Mouse (Mus musculus): ENCODE results near the gene Ncln.

Ncln gene

GRCm38 (mm10) chr10:81513798-81514197, 17.6 kb upstream of the Ncln start:
- DNase-seq (ENCODE audit: low read depth, low spot score) = no peak

GRCm38 (mm10) chr10:81510246-81510810, 14.1 kb upstream of the Ncln start:
- peak; percentile 64 for DNase-seq (ENCODE audit: low read depth, low spot score)

- DNase-seq (ENCODE audit: low read depth, low spot score) = peak; percentile 95
Measured at GRCm38 (mm10) chr10:81507691-81508489, 11.7 kb upstream of the Ncln start.

GRCm38 (mm10) chr10:81507095-81507494, 10.9 kb upstream of the Ncln start:
- peak; percentile 94 for DNase-seq (ENCODE audit: low read depth, low spot score)

GRCm38 (mm10) chr10:81505016-81505664, 8.9 kb upstream of the Ncln start:
- DNase-seq (ENCODE audit: low read depth, low spot score) = peak; percentile 82

GRCm38 (mm10) chr10:81502658-81503057, 6.5 kb upstream of the Ncln start:
- DNase-seq (ENCODE audit: low read depth, low spot score) = peak; percentile 71

GRCm38 (mm10) chr10:81501863-81502262, 5.7 kb upstream of the Ncln start:
- no peak for DNase-seq (ENCODE audit: low read depth, low spot score)

GRCm38 (mm10) chr10:81500032-81500431, 3.8 kb upstream of the Ncln start, which contains the start of gene S1pr4:
TSS of gene S1pr4 (minus strand) at chr10:81500132.
- no peak for DNase-seq (ENCODE audit: low read depth, low spot score)

GRCm38 (mm10) chr10:81499250-81499901, 3.2 kb upstream of the Ncln start:
- no peak for DNase-seq (ENCODE audit: low read depth, low spot score)

GRCm38 (mm10) chr10:81498316-81499249, 2.4 kb upstream of the Ncln start:
- DNase-seq (ENCODE audit: low read depth, low spot score) = peak; percentile 43

- no peak for DNase-seq (ENCODE audit: low read depth, low spot score)
Measured at GRCm38 (mm10) chr10:81497401-81498270, 1.4 kb upstream of the Ncln start.

GRCm38 (mm10) chr10:81496969-81497368, 777 bp upstream of the Ncln start:
- DNase-seq (ENCODE audit: low read depth, low spot score) = no peak

- no peak for DNase-seq (ENCODE audit: low read depth, low spot score)
Measured at GRCm38 (mm10) chr10:81495616-81496263, 452 bp downstream of the Ncln start.

GRCm38 (mm10) chr10:81495151-81495550, 1.0 kb downstream of the Ncln start:
- no peak for DNase-seq (ENCODE audit: low read depth, low spot score)

- no peak for DNase-seq (ENCODE audit: low read depth, low spot score)
Measured at GRCm38 (mm10) chr10:81494260-81495041, 1.7 kb downstream of the Ncln start.

- DNase-seq (ENCODE audit: low read depth, low spot score) = no peak
Measured at GRCm38 (mm10) chr10:81493601-81494220, 2.5 kb downstream of the Ncln start.

GRCm38 (mm10) chr10:81492606-81493240, 3.5 kb downstream of the Ncln start:
- DNase-seq (ENCODE audit: low read depth, low spot score) = no peak

- no peak for DNase-seq (ENCODE audit: low read depth, low spot score)
Measured at GRCm38 (mm10) chr10:81491018-81491417, 5.2 kb downstream of the Ncln start.
